Mouse (Mus musculus): Measurements from ENCODE around the gene Gcsam. TPM values are rescaled to one million over a fixed set of nuclear protein-coding genes. Genes with fewer than 3 reads are reported as not detected.
A peak's percentile ranks its signal among the peaks of the same experiment; 100 is the strongest.

Gene Gcsam
- total and polyA plus RNA-seq, 2 experiments from 2014 or later = not detected

- peak overlapping the region; percentile 53 for H3K4me2 ChIP-seq (ENCODE audit: low read depth, low read length, poor library complexity, severe bottlenecking)
- no peak for DNase-seq (ENCODE audit: low spot score)
- peak; percentile 16; the same call in 1 of the 2 replicates for TF ChIP-seq CTCF (IDR thresholded peaks at IDR 0.05)
- ATAC-seq (ENCODE audit: low FRiP score) = no peak
- no peak overlapping the region for H3K9ac ChIP-seq (replicated peaks; ENCODE audit: low read length, poor library complexity, severe bottlenecking)
- WGBS = 19% methylated on average over 17 of the region's 17 CpGs
- no peaks in the 10 kb centered on the region for H3K9me3 ChIP-seq (ENCODE audit: low read length)
- H3K36me3 ChIP-seq (ENCODE audit: insufficient read depth, low read length) = no peaks in the 10 kb centered on the region
- peak overlapping the region; percentile 33 for H3K4me3 ChIP-seq (ENCODE audit: low read depth, low read length)
- no peak overlapping the region for H3K27ac ChIP-seq (ENCODE audit: low read depth, low read length)
- H3K27me3 ChIP-seq (ENCODE audit: insufficient read depth, low read length) = peaks cover 5% of the 10 kb centered on the region; the same call in 1 of the 2 replicates
- H3K4me1 ChIP-seq (ENCODE audit: insufficient read depth, low read length) = no peaks in the 10 kb centered on the region
These were observed 43.1 kb downstream of the Gcsam start for GRCm38 (mm10) chr16:45653009-45653933.

- Histone ChIP-seq H3K9me3 (ENCODE audit: low read length) (no peaks in the 10 kb centered on the region), H3K27me3 (ENCODE audit: insufficient read depth, low read length) (peaks cover 5% of the 10 kb centered on the region; the same call in 1 of the 2 replicates), H3K27ac (ENCODE audit: low read depth, low read length) (no peak within 1 kb of the TSS), H3K9ac (replicated peaks; ENCODE audit: low read length, poor library complexity, severe bottlenecking) (0 out of 2 replicates have a peak within 1 kb of the TSS, but pooled peaks have one; percentile 9), H3K4me1 (ENCODE audit: insufficient read depth, low read length) (no peaks in the 10 kb centered on the region), H3K36me3 (ENCODE audit: insufficient read depth, low read length) (no peaks in the 10 kb centered on the region), H3K4me2 (ENCODE audit: low read depth, low read length, poor library complexity, severe bottlenecking) (peak within 1 kb of the TSS; percentile 53), H3K4me3 (ENCODE audit: low read depth, low read length) (peak within 1 kb of the TSS; percentile 33)
- WGBS = 9% methylated on average over 20 of the region's 20 CpGs
- DNase-seq (ENCODE audit: low spot score) (no peak), ATAC-seq (ENCODE audit: low FRiP score) (peak; percentile 41; the same call in 1 of the 2 replicates)
- no peak for TF ChIP-seq CTCF (IDR thresholded peaks at IDR 0.05)
These were observed 43.8 kb downstream of the Gcsam start, which contains the start of gene BC016579 for GRCm38 (mm10) chr16:45653934-45654332. Gene BC016579, minus strand, starts transcription at chr16:45654068.

DNA sequence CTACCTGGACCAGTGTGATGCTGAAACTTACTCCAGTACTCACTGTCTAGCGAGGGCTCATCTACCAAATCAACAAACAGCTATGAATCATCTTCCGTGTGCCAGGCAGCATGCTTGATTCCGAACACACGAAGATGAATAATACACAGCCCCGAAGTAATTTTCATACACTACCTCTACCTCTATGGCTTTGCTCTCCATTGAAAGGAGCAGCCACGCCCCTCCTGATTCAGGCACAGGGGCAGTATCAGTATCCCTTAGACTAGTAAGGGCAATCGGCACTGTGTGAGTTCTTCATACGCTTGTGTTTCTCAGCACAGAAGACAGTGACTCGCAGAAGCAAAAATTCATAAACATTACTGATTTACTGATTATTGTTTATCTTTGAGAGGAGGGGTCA is 44.3 kb downstream of the Gcsam start:
- WGBS = 66% methylated on average over 9 of the region's 9 CpGs
- H3K4me2 ChIP-seq (ENCODE audit: low read depth, low read length, poor library complexity, severe bottlenecking) = peak overlapping the region; percentile 53
- H3K36me3 ChIP-seq (ENCODE audit: insufficient read depth, low read length) = no peaks in the 10 kb centered on the region
- ATAC-seq (ENCODE audit: low FRiP score) (no peak), DNase-seq (ENCODE audit: low spot score) (no peak)
- H3K4me1 ChIP-seq (ENCODE audit: insufficient read depth, low read length) = no peaks in the 10 kb centered on the region
- peaks cover 5% of the 10 kb centered on the region; the same call in 1 of the 2 replicates for H3K27me3 ChIP-seq (ENCODE audit: insufficient read depth, low read length)
- H3K4me3 ChIP-seq (ENCODE audit: low read depth, low read length) = no peak overlapping the region
- TF ChIP-seq CTCF (IDR thresholded peaks at IDR 0.05) = no peak
- no peaks in the 10 kb centered on the region for H3K9me3 ChIP-seq (ENCODE audit: low read length)
- H3K27ac ChIP-seq (ENCODE audit: low read depth, low read length) = no peak overlapping the region
- no peak overlapping the region for H3K9ac ChIP-seq (replicated peaks; ENCODE audit: low read length, poor library complexity, severe bottlenecking)

DNA sequence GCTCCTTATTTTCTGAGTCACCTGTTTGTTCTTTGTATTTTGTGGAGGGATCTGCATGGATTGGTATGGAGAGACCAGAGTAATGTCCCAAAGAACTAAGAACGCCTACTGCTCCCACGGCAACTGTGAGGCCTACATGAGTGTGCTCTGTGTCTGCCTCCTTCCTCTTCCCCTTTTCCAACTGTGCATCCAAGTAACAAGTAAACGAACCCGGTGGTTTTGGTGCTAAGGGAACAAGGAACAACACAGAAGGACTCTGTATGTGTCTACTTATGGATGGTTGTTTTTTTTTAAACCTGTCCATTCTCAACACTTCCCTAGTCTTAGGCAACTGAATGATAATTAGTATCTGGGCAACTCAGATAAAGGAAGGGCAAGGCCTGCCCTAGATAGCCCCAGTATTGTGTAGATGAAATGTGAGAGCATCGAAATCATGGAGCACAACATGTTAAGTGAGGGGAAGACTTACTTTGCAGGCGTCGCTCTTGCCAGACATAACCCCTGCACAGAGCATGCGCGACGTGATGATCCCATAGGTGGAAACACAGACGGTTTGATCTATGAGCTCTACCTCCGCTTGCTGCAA is 47.5 kb downstream of the Gcsam start:
- TF ChIP-seq CTCF (IDR thresholded peaks at IDR 0.05) = no peak
- H3K27me3 ChIP-seq (ENCODE audit: insufficient read depth, low read length) = peaks cover 5% of the 10 kb centered on the region; the same call in 1 of the 2 replicates
- no peaks in the 10 kb centered on the region for H3K4me1 ChIP-seq (ENCODE audit: insufficient read depth, low read length)
- no peaks in the 10 kb centered on the region for H3K36me3 ChIP-seq (ENCODE audit: insufficient read depth, low read length)
- H3K9me3 ChIP-seq (ENCODE audit: low read length) = no peaks in the 10 kb centered on the region
- H3K4me2 ChIP-seq (ENCODE audit: low read depth, low read length, poor library complexity, severe bottlenecking) = no peak overlapping the region
- H3K9ac ChIP-seq (replicated peaks; ENCODE audit: low read length, poor library complexity, severe bottlenecking) = no peak overlapping the region
- H3K4me3 ChIP-seq (ENCODE audit: low read depth, low read length) = no peak overlapping the region
- H3K27ac ChIP-seq (ENCODE audit: low read depth, low read length) = no peak overlapping the region
- 90% methylated on average over 12 of the region's 12 CpGs for WGBS
- ATAC-seq (ENCODE audit: low FRiP score) (no peak), DNase-seq (ENCODE audit: low spot score) (no peak)

- no peaks in the 10 kb centered on the region for H3K9me3 ChIP-seq (ENCODE audit: low read length)
- H3K27ac ChIP-seq (ENCODE audit: low read depth, low read length) = no peak overlapping the region
- no peak overlapping the region for H3K4me3 ChIP-seq (ENCODE audit: low read depth, low read length)
- H3K4me1 ChIP-seq (ENCODE audit: insufficient read depth, low read length) = no peaks in the 10 kb centered on the region
- H3K36me3 ChIP-seq (ENCODE audit: insufficient read depth, low read length) = no peaks in the 10 kb centered on the region
- no peak overlapping the region for H3K4me2 ChIP-seq (ENCODE audit: low read depth, low read length, poor library complexity, severe bottlenecking)
- DNase-seq (ENCODE audit: low spot score) = no peak
- no peak for ATAC-seq (ENCODE audit: low FRiP score)
- WGBS = 86% methylated on average over 1 of the region's 1 CpGs
- H3K27me3 ChIP-seq (ENCODE audit: insufficient read depth, low read length) = peaks cover 5% of the 10 kb centered on the region; the same call in 1 of the 2 replicates
- no peak overlapping the region for H3K9ac ChIP-seq (replicated peaks; ENCODE audit: low read length, poor library complexity, severe bottlenecking)
- no peak for TF ChIP-seq CTCF (IDR thresholded peaks at IDR 0.05)
These were observed 48.1 kb downstream of the Gcsam start for GRCm38 (mm10) chr16:45658248-45658647.

- no peak overlapping the region for H3K4me3 ChIP-seq (ENCODE audit: low read depth, low read length)
- ATAC-seq (ENCODE audit: low FRiP score) = no peak
- H3K36me3 ChIP-seq (ENCODE audit: insufficient read depth, low read length) = no peaks in the 10 kb centered on the region
- no peak for TF ChIP-seq CTCF (IDR thresholded peaks at IDR 0.05)
- H3K4me2 ChIP-seq (ENCODE audit: low read depth, low read length, poor library complexity, severe bottlenecking) = no peak overlapping the region
- H3K9me3 ChIP-seq (ENCODE audit: low read length) = no peaks in the 10 kb centered on the region
- WGBS = 87% methylated on average over 4 of the region's 4 CpGs
- no peaks in the 10 kb centered on the region for H3K4me1 ChIP-seq (ENCODE audit: insufficient read depth, low read length)
- H3K27me3 ChIP-seq (ENCODE audit: insufficient read depth, low read length) = no peaks in the 10 kb centered on the region
- no peak overlapping the region for H3K27ac ChIP-seq (ENCODE audit: low read depth, low read length)
- H3K9ac ChIP-seq (replicated peaks; ENCODE audit: low read length, poor library complexity, severe bottlenecking) = no peak overlapping the region
- DNase-seq (ENCODE audit: low spot score) = no peak
These were observed 49.4 kb downstream of the Gcsam start for GRCm38 (mm10) chr16:45659596-45659995.

Measured in midbrain, postnatal 0 days (tissue).